Mouse (Mus musculus) myocyte (in vitro differentiated cells): ENCODE data around the gene Gtf3c2.

ENCODE experiments used
- MAX ChIP-seq: IDR thresholded peaks from one replicate; pipeline ENCODE4 v1.6.1; 2011; ENCODE audit warnings: low read depth, mild to moderate bottlenecking, control low read depth
- POLR2A ChIP-seq: IDR thresholded peaks from one replicate; pipeline ENCODE4 v1.6.1; 2011; ENCODE audit warnings: low read depth, mild to moderate bottlenecking, control low read depth, moderate library complexity; ENCODE audit not compliant: insufficient read length
- TCF12 ChIP-seq: IDR thresholded peaks from one replicate; pipeline ENCODE4 v1.6.1; 2011; ENCODE audit warnings: mild to moderate bottlenecking, control low read depth; ENCODE audit not compliant: poor library complexity, insufficient read depth, severe bottlenecking
- USF1 ChIP-seq: IDR thresholded peaks from one replicate; pipeline ENCODE4 v1.6.1; 2011; ENCODE audit warnings: low read depth, mild to moderate bottlenecking, control low read depth, moderate library complexity

- TF ChIP-seq USF1 (no peak), MAX (no peak), POLR2A (no peak), TCF12 (no peak)
Measured at GRCm38 (mm10) chr5:31222696-31223095, 42.8 kb upstream of the Gtf3c2 start.
